In the genomic region with DNA sequence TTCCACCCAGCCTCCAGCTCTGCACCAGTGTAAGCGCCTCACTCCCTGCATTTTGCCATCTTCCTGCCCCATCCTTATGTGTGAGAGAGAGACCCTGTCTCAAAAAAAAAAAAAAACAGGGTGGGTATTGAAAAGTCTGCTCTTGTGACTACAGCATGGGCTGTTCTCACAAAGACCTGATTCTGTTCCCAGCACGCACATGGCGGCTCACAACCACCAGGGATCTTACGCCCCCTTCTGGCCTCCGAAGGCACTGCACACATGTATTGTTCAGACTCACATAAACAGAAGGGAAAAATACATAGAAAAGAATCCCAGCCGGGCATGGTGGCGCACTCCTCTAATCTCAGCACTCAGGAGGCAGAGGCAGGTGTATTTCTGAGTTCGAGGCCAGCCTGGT, we compare ENCODE assay signal across 13 mouse cellular contexts. TPM values are rescaled to one million over a fixed set of nuclear protein-coding genes. Genes with fewer than 3 reads are reported as not detected.
DNase-seq lines count a peak whose midpoint lies in the region; ATAC-seq and TF ChIP-seq lines count a peak whose summit lies in the region.
"Had no signal": no experiment of that assay in that cellular context is flagged by ENCODE, and none has a peak within 500 bp of the region (broad histone marks: within the 10 kb centered on the region; RNA-seq: fewer than 3 reads in every experiment).

No protein-coding gene starts in this region.

- H3K27ac ChIP-seq in layer of hippocampus, adult 2 months = no peak overlapping the region
- H3K27ac ChIP-seq: embryonic facial prominence, embryonic 15.5 days; limb, embryonic 12.5 days; neural tube, embryonic 13.5 days had no signal

- no peak for ATAC-seq in CD4-positive, CD25-positive, alpha-beta regulatory T cell, adult 4 months
- no peak for ATAC-seq in megakaryocyte, adult 5-6 weeks (ENCODE audit: poor library complexity, severe bottlenecking)
- no peak for ATAC-seq in inflammation-experienced regulatory T-cells, adult 6 months
- ATAC-seq: intestine, embryonic 16.5 days had no signal

- peak; percentile 66 for TF ChIP-seq CTCF in layer of hippocampus, adult 2 months (conservative IDR thresholded peaks at IDR 0.05)

- DNase-seq in CD4-positive, CD25-positive, alpha-beta regulatory T cell, adult 2 months (ENCODE audit: low read depth, low spot score) = peak; percentile 48
- DNase-seq in layer of hippocampus, adult 2 months (ENCODE audit: low spot score in 2 of 2) = no peak
- DNase-seq in layer of hippocampus, adult 9-11 months = no peak
- peak; percentile 62 for DNase-seq in A20 (ENCODE audit: low read depth, low spot score)
- DNase-seq in brain, adult 2 months (ENCODE audit: low read depth, low spot score) = peak; percentile 58

- no peak overlapping the region for H3K4me3 ChIP-seq in layer of hippocampus, adult 2 months
- H3K4me3 ChIP-seq: embryonic facial prominence, embryonic 15.5 days; heart, embryonic 12.5 days; limb, embryonic 12.5 days; neural tube, embryonic 13.5 days had no signal

RNA-seq across cellular contexts. Expression of a gene that starts 2.7 kb away (rescaled TPM):
- not detected for polyA plus RNA-seq in CD4-positive, CD25-positive, alpha-beta regulatory T cell, adult 4 months (2017; shearing (Covaris generic))
- 100 to 1,000 TPM in 1 of 2 experiments, 10 to 100 TPM in 1; 95.2 to 100 TPM for total RNA-seq in layer of hippocampus, adult 2 months (2021)
- total RNA-seq in megakaryocyte, adult 5-6 weeks (2015) = not detected in 2 replicates
- 0.20 TPM in 1 of 2 replicates, not detected in the other for total RNA-seq in megakaryocyte, adult 5-6 weeks (2017)
- polyA plus RNA-seq in inflammation-experienced regulatory T-cells, adult 6 months (2017; shearing (Covaris generic)) = not detected
- polyA plus RNA-seq: heart, embryonic 12.5 days had no signal

RNA-seq across cellular contexts. Expression of a gene that starts 8.0 kb away (rescaled TPM):
- polyA plus RNA-seq in CD4-positive, CD25-positive, alpha-beta regulatory T cell, adult 4 months (2017; shearing (Covaris generic)) = under 1 TPM in 1 of 2 experiments, not detected in 1; 0.54 TPM
- total RNA-seq in layer of hippocampus, adult 2 months (2021) = 100 to 1,000 TPM; 161 to 176 TPM
- total RNA-seq in megakaryocyte, adult 5-6 weeks (2015) = 0.11 TPM in 1 of 2 replicates, not detected in the other
- total RNA-seq in megakaryocyte, adult 5-6 weeks (2017) = 0.26 TPM in 1 of 2 replicates, not detected in the other
- polyA plus RNA-seq in inflammation-experienced regulatory T-cells, adult 6 months (2017; shearing (Covaris generic)) = not detected

RNA-seq across cellular contexts. Expression of a gene that starts 14.5 kb away (rescaled TPM):
- polyA plus RNA-seq in CD4-positive, CD25-positive, alpha-beta regulatory T cell, adult 4 months (2017; shearing (Covaris generic)) = 1 to 10 TPM; 3.3 to 4.7 TPM
- total RNA-seq in layer of hippocampus, adult 2 months (2021) = 10 to 100 TPM; 60.8 to 66.1 TPM
- 3.9 and 6.0 TPM in 2 replicates for total RNA-seq in megakaryocyte, adult 5-6 weeks (2015)
- 6.2 and 10.2 TPM in 2 replicates for total RNA-seq in megakaryocyte, adult 5-6 weeks (2017)
- polyA plus RNA-seq in inflammation-experienced regulatory T-cells, adult 6 months (2017; shearing (Covaris generic)) = 1 to 10 TPM; 2.4 to 5.0 (median 2.7) TPM

RNA-seq across cellular contexts. Expression of a gene that starts 37.2 kb away (rescaled TPM):
- polyA plus RNA-seq in CD4-positive, CD25-positive, alpha-beta regulatory T cell, adult 4 months (2017; shearing (Covaris generic)) = 100 to 1,000 TPM in 1 of 2 experiments, 10 to 100 TPM in 1; 78.9 to 148 TPM
- total RNA-seq in layer of hippocampus, adult 2 months (2021) = 100 to 1,000 TPM; 176 TPM
- total RNA-seq in megakaryocyte, adult 5-6 weeks (2015) = 30.3 and 30.7 TPM in 2 replicates
- total RNA-seq in megakaryocyte, adult 5-6 weeks (2017) = 33.3 and 38.7 TPM in 2 replicates
- 10 to 100 TPM; 66.4 to 86.5 (median 71.0) TPM for polyA plus RNA-seq in inflammation-experienced regulatory T-cells, adult 6 months (2017; shearing (Covaris generic))

RNA-seq across cellular contexts. Expression of a gene that starts 47.1 kb away (rescaled TPM):
- 1 to 10 TPM; 2.0 to 2.5 TPM for polyA plus RNA-seq in CD4-positive, CD25-positive, alpha-beta regulatory T cell, adult 4 months (2017; shearing (Covaris generic))
- total RNA-seq in layer of hippocampus, adult 2 months (2021) = 10 to 100 TPM; 52.0 to 52.6 TPM
- 0.82 and 1.5 TPM in 2 replicates for total RNA-seq in megakaryocyte, adult 5-6 weeks (2015)
- total RNA-seq in megakaryocyte, adult 5-6 weeks (2017) = 3.4 and 4.3 TPM in 2 replicates
- 1 to 10 TPM; 1.9 to 2.7 (median 2.5) TPM for polyA plus RNA-seq in inflammation-experienced regulatory T-cells, adult 6 months (2017; shearing (Covaris generic))

Comparison
In these comparisons a context has a peak if more than half of its experiments do, and no peak if none do; other contexts are left out.
1. DNase-seq: peak in CD4-positive, CD25-positive, alpha-beta regulatory T cell, adult 2 months (single experiment), A20 (single experiment) and brain, adult 2 months (single experiment); none in layer of hippocampus, adult 2 months (0 of 2) and layer of hippocampus, adult 9-11 months (single experiment).
2. RNA of a gene that starts 2.7 kb away (total RNA-seq): 95.2 to 100 TPM in layer of hippocampus, adult 2 months; 0.20 TPM in megakaryocyte, adult 5-6 weeks; every median in the first group is over 10 times any median in the second.
3. RNA of a gene that starts 8.0 kb away (total RNA-seq): 161 to 176 TPM in layer of hippocampus, adult 2 months; 0.11 to 0.26 TPM in megakaryocyte, adult 5-6 weeks; every median in the first group is over 100 times any median in the second.
4. RNA of a gene that starts 14.5 kb away (total RNA-seq): 60.8 to 66.1 TPM in layer of hippocampus, adult 2 months; 3.9 to 10.2 TPM in megakaryocyte, adult 5-6 weeks; every median in the first group is over 4 times any median in the second.